24 mouse cellular contexts compared by ENCODE assay signal in the genomic region with DNA sequence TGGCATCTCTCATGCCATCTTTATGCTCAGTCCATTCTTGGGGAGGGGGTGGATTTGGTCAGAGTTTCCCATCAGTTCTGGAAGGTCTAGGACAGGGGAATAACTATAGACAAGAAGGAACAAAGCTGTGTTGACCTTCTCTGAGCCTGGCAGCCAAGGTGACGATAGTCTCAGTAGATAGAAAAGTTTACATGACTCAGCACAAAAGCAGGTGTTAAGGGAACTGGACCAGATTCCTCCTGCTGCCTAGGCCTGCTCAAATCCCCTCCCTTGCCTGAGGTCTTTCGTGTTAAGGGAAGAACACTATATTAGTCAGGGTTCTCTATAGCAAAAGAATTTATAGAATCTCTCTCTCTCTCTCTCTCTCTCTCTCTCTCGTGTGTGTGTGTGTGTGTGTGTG. TPM values are rescaled to one million over a fixed set of nuclear protein-coding genes. Genes with fewer than 3 reads are reported as not detected.
DNase-seq lines count a peak whose midpoint lies in the region; ATAC-seq and TF ChIP-seq lines count a peak whose summit lies in the region.
"Had no signal": no experiment of that assay in that cellular context is flagged by ENCODE, and none has a peak within 500 bp of the region (broad histone marks: within the 10 kb centered on the region; RNA-seq: fewer than 3 reads in every experiment).

No protein-coding gene starts in this region.

- H3K27ac ChIP-seq in CH12.LX (ENCODE audit: insufficient read depth, low read depth) (no peak overlapping the region), ES-E14 (ENCODE audit: insufficient read depth, low read depth, low read length, poor library complexity, severe bottlenecking) (no peak overlapping the region)
- H3K27ac ChIP-seq in stomach, postnatal 0 days (replicated peaks): no peak overlapping the region
- no peak overlapping the region for H3K27ac ChIP-seq in midbrain, postnatal 0 days (ENCODE audit: low read depth, low read length)
- H3K27ac ChIP-seq: forebrain, embryonic 13.5 days; hindbrain, embryonic 15.5 days had no signal

- TF ChIP-seq RAD21 in CH12.LX (IDR thresholded peaks at IDR 0.05; ENCODE audit: low read depth, low read length): no peak

- 0 out of 2 replicates have a peak, but pooled peaks have one; percentile 29 for ATAC-seq in common myeloid progenitor, adult 5-6 weeks (replicated peaks; ENCODE audit: low read depth, poor library complexity, severe bottlenecking)
- peak; percentile 56; the same call in 1 of the 2 replicates for ATAC-seq in stomach, postnatal 0 days (ENCODE audit: low FRiP score, low TSS enrichment)
- no peak for ATAC-seq in midbrain, postnatal 0 days (ENCODE audit: low FRiP score)
- ATAC-seq: activated CD4-positive, CD25-positive, alpha-beta regulatory T cell, adult 4 months; CD4-positive, CD25-positive, alpha-beta regulatory T cell, adult 4 months; forebrain, embryonic 13.5 days; forebrain, postnatal 0 days; intestine, embryonic 16.5 days had no signal

- in situ Hi-C loops in CH12.LX (cut with MboI; ENCODE audit: low pct_ligation_motif_present, low pct_unique_long_range_greater_than_20kb, low sequenced_read_pairs) (no loop called here), ES-E14 (cut with MboI; ENCODE audit: low sequenced_read_pairs in 2 of 2, unreplicated experiment in 2 of 2) (no loop called here)

- WGBS in stomach, postnatal 0 days: 49% methylated on average over 3 of the region's 3 CpGs
- 75% methylated on average over 3 of the region's 3 CpGs for WGBS in midbrain, postnatal 0 days

- DNase-seq in CH12.LX (ENCODE audit: extremely low read depth): no peak
- no peak for DNase-seq in ES-E14 (ENCODE audit: low read depth, low spot score)
- no peak for DNase-seq in stomach, postnatal 0 days (ENCODE audit: low spot score)
- no peak for DNase-seq in gastrocnemius, postnatal 10 days
- DNase-seq in left cerebral cortex, postnatal 14 days (ENCODE audit: low spot score in 2 of 2): no peak
- no peak for DNase-seq in midbrain, postnatal 0 days (ENCODE audit: low spot score)
- DNase-seq: adrenal gland, postnatal 14 days; B cell, adult 2 months; cerebellum, adult 18-20 months; cerebellum, adult 9-11 months; cerebellum, postnatal 36 days; forebrain, postnatal 0 days; gastrocnemius, postnatal 25 days had no signal

- TF ChIP-seq POLR2A in CH12.LX (IDR thresholded peaks at IDR 0.05; ENCODE audit: low read depth, low read length): no peak

- H3K4me2 ChIP-seq in CH12.LX (ENCODE audit: insufficient read depth, low read depth, poor library complexity, severe bottlenecking): no peak overlapping the region
- H3K4me2 ChIP-seq in stomach, postnatal 0 days (replicated peaks; ENCODE audit: low read depth): no peak overlapping the region
- no peak overlapping the region for H3K4me2 ChIP-seq in midbrain, postnatal 0 days (ENCODE audit: low read depth, low read length, poor library complexity, severe bottlenecking)
- H3K4me2 ChIP-seq: forebrain, embryonic 13.5 days; heart, embryonic 12.5 days; hindbrain, embryonic 15.5 days had no signal

- TF ChIP-seq CTCF in CH12.LX (conservative IDR thresholded peaks at IDR 0.05 in 1 of 2, IDR thresholded peaks at IDR 0.05 in 1 of 2; ENCODE audit: low read depth in 2 of 2, low read length in 2 of 2): no peak
- TF ChIP-seq CTCF in stomach, postnatal 0 days (IDR thresholded peaks at IDR 0.05; ENCODE audit: low read depth): no peak
- no peak for TF ChIP-seq CTCF in midbrain, postnatal 0 days (IDR thresholded peaks at IDR 0.05)

- no peaks in the 10 kb centered on the region for H3K79me2 ChIP-seq in CH12.LX (replicated peaks; ENCODE audit: control insufficient read depth, extremely low read depth, insufficient read depth, poor library complexity, severe bottlenecking)

- no peak for TF ChIP-seq EP300 in CH12.LX (IDR thresholded peaks at IDR 0.05; ENCODE audit: low read length)
- no peak for TF ChIP-seq EP300 in stomach, postnatal 0 days (optimal IDR thresholded peaks at IDR 0.05)

- H3K9ac ChIP-seq in CH12.LX (ENCODE audit: insufficient read depth, low read depth): no peak overlapping the region
- no peak overlapping the region for H3K9ac ChIP-seq in ES-E14 (ENCODE audit: insufficient read depth, low read depth, low read length, poor library complexity, severe bottlenecking)
- no peak overlapping the region for H3K9ac ChIP-seq in stomach, postnatal 0 days (ENCODE audit: low read length)
- no peak overlapping the region for H3K9ac ChIP-seq in midbrain, postnatal 0 days (replicated peaks; ENCODE audit: low read length, poor library complexity, severe bottlenecking)
- H3K9ac ChIP-seq: forebrain, embryonic 13.5 days; forebrain, postnatal 0 days; heart, embryonic 12.5 days; hindbrain, embryonic 15.5 days had no signal

- no peaks in the 10 kb centered on the region for H3K27me3 ChIP-seq in CH12.LX (replicated peaks)
- no peaks in the 10 kb centered on the region for H3K27me3 ChIP-seq in stomach, postnatal 0 days (ENCODE audit: control insufficient read depth, insufficient read depth, low read length)
- H3K27me3 ChIP-seq in midbrain, postnatal 0 days (ENCODE audit: insufficient read depth, low read length): no peaks in the 10 kb centered on the region
- H3K27me3 ChIP-seq: forebrain, embryonic 13.5 days; heart, embryonic 12.5 days; hindbrain, embryonic 15.5 days had no signal

- peaks cover 0 to 3% of the 10 kb centered on the region in 2 experiments; a peak in 1 of 4 replicates for H3K4me1 ChIP-seq in CH12.LX (ENCODE audit: control insufficient read depth in 1 of 2, insufficient read depth in 2 of 2)
- peaks cover 5 to 8% of the 10 kb centered on the region in 2 experiments for H3K4me1 ChIP-seq in ES-E14 (ENCODE audit: control insufficient read depth in 2 of 2, insufficient read depth in 2 of 2, low read length in 2 of 2, poor library complexity in 1 of 2)
- no peaks in the 10 kb centered on the region for H3K4me1 ChIP-seq in stomach, postnatal 0 days (replicated peaks; ENCODE audit: control insufficient read depth, insufficient read depth)
- no peaks in the 10 kb centered on the region for H3K4me1 ChIP-seq in midbrain, postnatal 0 days (ENCODE audit: insufficient read depth, low read length)
- H3K4me1 ChIP-seq: forebrain, embryonic 13.5 days; hindbrain, embryonic 15.5 days had no signal

- H3K9me3 ChIP-seq in CH12.LX (replicated peaks; ENCODE audit: low read length) (no peaks in the 10 kb centered on the region), ES-E14 (ENCODE audit: control insufficient read depth, insufficient read depth, low read depth, low read length) (no peaks in the 10 kb centered on the region)
- no peaks in the 10 kb centered on the region for H3K9me3 ChIP-seq in stomach, postnatal 0 days (ENCODE audit: control insufficient read depth, low read length)
- H3K9me3 ChIP-seq in midbrain, postnatal 0 days (ENCODE audit: low read length): no peaks in the 10 kb centered on the region
- H3K9me3 ChIP-seq: forebrain, embryonic 13.5 days; heart, embryonic 12.5 days; hindbrain, embryonic 15.5 days had no signal

- H3K4me3 ChIP-seq in CH12.LX (replicated peaks in 1 of 3; ENCODE audit: low read depth in 2 of 3, low read length in 2 of 3, poor library complexity in 1 of 3) (no peak overlapping the region), ES-E14 (ENCODE audit: insufficient read depth in 1 of 2, low read depth in 1 of 2, low read length in 2 of 2, poor library complexity in 1 of 2, severe bottlenecking in 1 of 2) (no peak overlapping the region)
- no peak overlapping the region for H3K4me3 ChIP-seq in stomach, postnatal 0 days (ENCODE audit: low read depth, low read length)
- H3K4me3 ChIP-seq in midbrain, postnatal 0 days (ENCODE audit: low read depth, low read length): no peak overlapping the region
- H3K4me3 ChIP-seq: forebrain, embryonic 13.5 days; heart, embryonic 12.5 days; hindbrain, embryonic 15.5 days had no signal

- dilution Hi-C loops in CH12.LX (cut with MboI; ENCODE audit: extremely low pct_ligation_motif_present, extremely low pct_unique_long_range_greater_than_20kb, low sequenced_read_pairs): no loop called here

- intact Hi-C loops in left cerebral cortex, postnatal 14 days (cut with DNase I): no loop called here

- no peaks in the 10 kb centered on the region for H3K36me3 ChIP-seq in CH12.LX (replicated peaks in 1 of 2; ENCODE audit: control insufficient read depth in 1 of 2, insufficient read depth in 1 of 2, low read length in 1 of 2)
- no peaks in the 10 kb centered on the region for H3K36me3 ChIP-seq in ES-E14 (ENCODE audit: control insufficient read depth, insufficient read depth, low read length, poor library complexity, severe bottlenecking)
- no peaks in the 10 kb centered on the region for H3K36me3 ChIP-seq in stomach, postnatal 0 days (ENCODE audit: control insufficient read depth, insufficient read depth, low read length)
- H3K36me3 ChIP-seq in midbrain, postnatal 0 days (ENCODE audit: insufficient read depth, low read length): no peaks in the 10 kb centered on the region
- H3K36me3 ChIP-seq: heart, embryonic 12.5 days; hindbrain, embryonic 15.5 days had no signal

RNA-seq across cellular contexts. Expression of gene Atp6v0d1, which starts 13.9 kb away (rescaled TPM):
- total RNA-seq in CH12.LX (2012; rRNA removed) (38.0 and 48.8 TPM in 2 replicates), CH12.LX (2014; rRNA removed) (51.0 and 55.3 TPM in 2 replicates), ES-E14 (2012; rRNA removed) (65.1 and 85.5 TPM in 2 replicates)
- 48.8 and 53.6 TPM in 2 replicates for polyA plus RNA-seq in CH12.LX (2012; ENCODE audit: insufficient read length, low read depth)
- 27.5 and 33.4 TPM in 2 replicates for total RNA-seq in common myeloid progenitor, adult 5-6 weeks (2017)
- 96.2 and 101 TPM in 2 replicates for polyA plus RNA-seq in stomach, postnatal 0 days (2015; fragmentation: Nextera tagmentation; extraction: Ambion mirVana)
- total RNA-seq in gastrocnemius, postnatal 10 days (2021): 10 to 100 TPM; 49.3 to 54.2 TPM
- total RNA-seq in left cerebral cortex, postnatal 14 days (2021): 100 to 1,000 TPM; 347 to 370 TPM
- 214 and 238 TPM in 2 replicates for total RNA-seq in midbrain, postnatal 0 days (2014; rRNA removed)
- 272 and 300 TPM in 2 replicates for polyA plus RNA-seq in midbrain, postnatal 0 days (2015; fragmentation: Nextera tagmentation; extraction: Ambion mirVana)

RNA-seq across cellular contexts. Expression of gene Ripor1, which starts 25.3 kb away (rescaled TPM):
- total RNA-seq in CH12.LX (2012; rRNA removed): 1.5 and 1.7 TPM in 2 replicates
- total RNA-seq in CH12.LX (2014; rRNA removed): 0.24 and 0.28 TPM in 2 replicates
- 5.8 and 7.2 TPM in 2 replicates for polyA plus RNA-seq in CH12.LX (2012; ENCODE audit: insufficient read length, low read depth)
- total RNA-seq in ES-E14 (2012; rRNA removed): 3.5 and 5.6 TPM in 2 replicates
- 21.9 and 39.1 TPM in 2 replicates for total RNA-seq in common myeloid progenitor, adult 5-6 weeks (2017)
- 8.9 and 9.3 TPM in 2 replicates for polyA plus RNA-seq in stomach, postnatal 0 days (2015; fragmentation: Nextera tagmentation; extraction: Ambion mirVana)
- total RNA-seq in gastrocnemius, postnatal 10 days (2021): 10 to 100 TPM; 20.7 to 26.9 TPM
- total RNA-seq in left cerebral cortex, postnatal 14 days (2021): 10 to 100 TPM; 81.0 to 81.3 TPM
- 12.6 and 16.1 TPM in 2 replicates for total RNA-seq in midbrain, postnatal 0 days (2014; rRNA removed)
- 32.6 and 32.7 TPM in 2 replicates for polyA plus RNA-seq in midbrain, postnatal 0 days (2015; fragmentation: Nextera tagmentation; extraction: Ambion mirVana)

RNA-seq across cellular contexts. Expression of gene Ctcf, which starts 56.6 kb away (rescaled TPM):
- total RNA-seq in CH12.LX (2012; rRNA removed) (42.3 and 47.2 TPM in 2 replicates), CH12.LX (2014; rRNA removed) (48.3 and 52.4 TPM in 2 replicates), ES-E14 (2012; rRNA removed) (49.4 and 65.5 TPM in 2 replicates)
- polyA plus RNA-seq in CH12.LX (2012; ENCODE audit: insufficient read length, low read depth): 97.9 and 107 TPM in 2 replicates
- total RNA-seq in common myeloid progenitor, adult 5-6 weeks (2017): 113 and 139 TPM in 2 replicates
- polyA plus RNA-seq in stomach, postnatal 0 days (2015; fragmentation: Nextera tagmentation; extraction: Ambion mirVana): 43.3 and 56.6 TPM in 2 replicates
- 10 to 100 TPM; 43.7 to 46.7 TPM for total RNA-seq in gastrocnemius, postnatal 10 days (2021)
- 10 to 100 TPM; 57.5 to 58.9 TPM for total RNA-seq in left cerebral cortex, postnatal 14 days (2021)
- 40.2 and 44.2 TPM in 2 replicates for total RNA-seq in midbrain, postnatal 0 days (2014; rRNA removed)
- 73.0 and 81.9 TPM in 2 replicates for polyA plus RNA-seq in midbrain, postnatal 0 days (2015; fragmentation: Nextera tagmentation; extraction: Ambion mirVana)

RNA-seq across cellular contexts. Expression of gene Agrp, which starts 57.5 kb away (rescaled TPM):
- total RNA-seq in CH12.LX (2012; rRNA removed) (0.21 and 0.30 TPM in 2 replicates), CH12.LX (2014; rRNA removed) (not detected in 2 replicates), ES-E14 (2012; rRNA removed) (0.71 and 1.1 TPM in 2 replicates)
- not detected in 2 replicates for polyA plus RNA-seq in CH12.LX (2012; ENCODE audit: insufficient read length, low read depth)
- total RNA-seq in common myeloid progenitor, adult 5-6 weeks (2017): not detected in 2 replicates
- 0.45 and 0.98 TPM in 2 replicates for polyA plus RNA-seq in stomach, postnatal 0 days (2015; fragmentation: Nextera tagmentation; extraction: Ambion mirVana)
- under 1 TPM; 0.84 to 0.85 TPM for total RNA-seq in gastrocnemius, postnatal 10 days (2021)
- under 1 TPM in 1 of 2 experiments, not detected in 1; 0.51 TPM for total RNA-seq in left cerebral cortex, postnatal 14 days (2021)
- not detected in 2 replicates for total RNA-seq in midbrain, postnatal 0 days (2014; rRNA removed)
- 3.2 and 7.6 TPM in 2 replicates for polyA plus RNA-seq in midbrain, postnatal 0 days (2015; fragmentation: Nextera tagmentation; extraction: Ambion mirVana)
- total RNA-seq: forebrain, postnatal 0 days; granulocyte monocyte progenitor cell, adult 5-6 weeks; heart, adult 8-10 months; heart, postnatal 25 days had no signal
- polyA plus RNA-seq: heart, embryonic 16.5 days had no signal
